Mouse (Mus musculus) limb, embryonic 14.5 days (tissue): Measurements from ENCODE around the gene Pomc. TPM values are rescaled to one million over a fixed set of nuclear protein-coding genes. Genes with fewer than 3 reads are reported as not detected.

Experiments used
- ATAC-seq: fragments of 200-750 bp; cut with Nextera tagmentation; 2 replicates; pipeline ENCODE4 v1.8.0; 2017; ENCODE audit warnings: low read depth, moderate number of reproducible peaks, moderate TSS enrichment; ENCODE audit not compliant: low FRiP score
- DNase-seq: peaks from one replicate; pipeline ENCODE4 v3.0.0-alpha.2; 2015; ENCODE audit warnings: low spot score
- H3K27ac ChIP-seq: fragments of 300-500 bp; sonication (generic); replicated peaks from 2 replicates; pipeline ENCODE4 v1.5.1; 2014; ENCODE audit warnings: low read depth, mild to moderate bottlenecking, low read length, moderate library complexity, mixed read lengths
- H3K27me3 ChIP-seq: fragments of 300-500 bp; sonication (generic); 2 replicates; pipeline ENCODE4 v1.6.1; 2014; ENCODE audit warnings: low read length, mixed read lengths; ENCODE audit not compliant: control insufficient read depth, insufficient read depth
- H3K36me3 ChIP-seq: fragments of 300-500 bp; sonication (generic); 2 replicates; pipeline ENCODE4 v1.6.1; 2014; ENCODE audit warnings: mild to moderate bottlenecking, low read length, moderate library complexity, mixed read lengths; ENCODE audit not compliant: control insufficient read depth, insufficient read depth
- H3K4me1 ChIP-seq: fragments of 300-500 bp; sonication (generic); 2 replicates; pipeline ENCODE4 v1.6.1; 2014; ENCODE audit warnings: antibody characterized with exemption, low read length, mixed read lengths; ENCODE audit not compliant: control insufficient read depth, insufficient read depth
- H3K4me2 ChIP-seq: fragments of 300-500 bp; sonication (generic); replicated peaks from 2 replicates; pipeline ENCODE4 v1.6.1; 2014; ENCODE audit warnings: low read depth, mild to moderate bottlenecking, low read length, moderate library complexity; ENCODE audit not compliant: severe bottlenecking
- H3K4me3 ChIP-seq: fragments of 300-500 bp; sonication (generic); replicated peaks from 2 replicates; pipeline ENCODE4 v1.5.1; 2014; ENCODE audit warnings: low read length
- H3K9ac ChIP-seq: fragments of 300-500 bp; sonication (generic); 2 replicates; pipeline ENCODE4 v1.6.1; 2014; ENCODE audit warnings: mild to moderate bottlenecking, low read depth, low read length, moderate library complexity; ENCODE audit not compliant: severe bottlenecking
- H3K9me3 ChIP-seq: fragments of 300-500 bp; sonication (generic); 2 replicates; pipeline ENCODE4 v1.6.1; 2016; ENCODE audit warnings: low read length; ENCODE audit not compliant: control insufficient read depth
- POLR2A ChIP-seq: fragments of 200-500 bp; IDR thresholded peaks from 2 replicates; pipeline ENCODE4 v1.8.0; 2012; ENCODE audit warnings: inconsistent platforms, mild to moderate bottlenecking, moderate library complexity, borderline replicate concordance; ENCODE audit not compliant: insufficient read depth, insufficient read length; ENCODE audit errors: extremely low read depth
- WGBS: fragments of 180-500 bp; shearing (Covaris S2); extraction: QIAGEN DNeasy Blood & Tissue Kit; methylation state at CpG from one replicate; pipeline ENCODE4 v1.1.7; 2014; 5-methylcytosine and 5-hydroxymethylcytosine counted together
- polyA plus RNA-seq, 2 experiments: library from polyadenylated mRNA; depleted of rRNA in 1 of 2; stranded (reverse) in 1 of 2; unstranded in 1 of 2; fragments of >200 nt; fragmentation: Nextera tagmentation in 1 of 2; extraction: Ambion mirVana in 1 of 2; gene quantifications; 2 replicates each; pipeline versions ENCODE4 v1.2.1 to v1.2.3; 2012 to 2014

Gene Pomc
- polyA plus RNA-seq, 2 experiments = 2.5 to 2.6 TPM

DNA sequence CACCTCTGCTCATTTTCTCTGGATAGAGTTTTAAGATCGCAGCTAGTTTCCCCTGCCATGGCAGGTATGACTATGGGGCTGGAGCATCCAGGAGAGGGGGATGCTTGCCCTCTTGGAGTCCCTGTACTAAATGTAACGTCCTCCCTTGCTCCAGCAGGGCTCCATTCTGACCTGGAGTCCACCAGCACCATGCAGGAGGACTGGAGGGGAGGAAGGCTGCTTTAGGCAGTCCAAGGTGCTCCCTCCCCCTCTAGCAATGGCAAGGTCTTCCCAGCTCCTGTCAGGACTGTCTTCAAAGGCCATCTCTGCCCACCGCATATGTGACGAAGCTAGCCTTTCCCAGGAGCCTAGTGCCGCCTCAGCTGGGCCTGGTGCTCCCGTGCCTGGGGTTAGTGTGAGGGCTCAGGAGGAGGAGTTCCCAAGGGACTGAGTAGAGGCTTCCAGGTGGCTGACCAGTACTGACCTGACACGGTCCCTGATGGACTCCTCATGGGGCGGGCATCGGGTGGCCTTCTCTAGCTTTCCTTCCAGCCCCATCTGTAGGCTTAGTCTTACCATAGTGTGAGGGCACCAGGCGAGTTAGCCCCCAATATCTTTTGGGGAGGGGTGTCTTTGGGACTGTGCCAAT lies 44.2 kb upstream of the Pomc start:
- H3K9me3 ChIP-seq = no peaks in the 10 kb centered on the region
- no peak for DNase-seq
- no peak overlapping the region for H3K4me3 ChIP-seq
- no peaks in the 10 kb centered on the region for H3K4me1 ChIP-seq
- no peak overlapping the region for H3K4me2 ChIP-seq
- ATAC-seq = no peak
- TF ChIP-seq POLR2A = no peak
- H3K36me3 ChIP-seq = peaks cover 69% of the 10 kb centered on the region
- no peak overlapping the region for H3K27ac ChIP-seq
- no peak overlapping the region for H3K9ac ChIP-seq
- no peaks in the 10 kb centered on the region for H3K27me3 ChIP-seq
- WGBS = 56% methylated on average over 9 of the region's 10 CpGs

DNA sequence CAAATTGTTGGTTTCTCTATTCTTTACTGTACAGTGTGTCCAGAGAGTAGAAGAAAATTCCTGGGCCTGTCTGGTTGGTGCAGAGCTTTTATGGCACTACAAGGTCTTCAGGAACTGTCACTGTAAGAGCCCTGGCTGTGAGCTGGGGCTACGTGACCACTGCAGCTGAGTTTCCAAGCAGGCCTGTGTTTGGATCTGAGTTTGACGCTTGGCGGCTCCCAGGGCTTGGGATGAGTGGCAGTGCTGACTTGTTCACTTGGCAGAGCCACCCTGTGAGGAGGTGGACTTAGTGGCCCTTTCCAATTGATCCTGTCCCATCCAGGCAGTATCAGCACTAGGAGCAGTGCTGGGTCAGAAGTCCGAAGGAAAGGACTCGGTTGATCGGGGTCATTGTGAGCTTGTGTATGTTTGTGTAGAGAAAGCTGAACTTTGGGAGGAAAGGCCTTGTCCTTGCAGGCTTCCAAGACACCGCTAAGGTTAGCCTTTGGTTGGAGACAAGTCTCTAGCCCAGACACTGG lies 42.9 kb upstream of the Pomc start:
- Histone ChIP-seq H3K4me2 (no peak overlapping the region), H3K4me1 (no peaks in the 10 kb centered on the region), H3K9me3 (no peaks in the 10 kb centered on the region), H3K9ac (no peak overlapping the region), H3K27ac (no peak overlapping the region), H3K4me3 (no peak overlapping the region), H3K36me3 (peaks cover 56% of the 10 kb centered on the region), H3K27me3 (no peaks in the 10 kb centered on the region)
- DNase-seq = no peak
- ATAC-seq = no peak
- no peak for TF ChIP-seq POLR2A
- WGBS = 91% methylated on average over 7 of the region's 7 CpGs

DNA sequence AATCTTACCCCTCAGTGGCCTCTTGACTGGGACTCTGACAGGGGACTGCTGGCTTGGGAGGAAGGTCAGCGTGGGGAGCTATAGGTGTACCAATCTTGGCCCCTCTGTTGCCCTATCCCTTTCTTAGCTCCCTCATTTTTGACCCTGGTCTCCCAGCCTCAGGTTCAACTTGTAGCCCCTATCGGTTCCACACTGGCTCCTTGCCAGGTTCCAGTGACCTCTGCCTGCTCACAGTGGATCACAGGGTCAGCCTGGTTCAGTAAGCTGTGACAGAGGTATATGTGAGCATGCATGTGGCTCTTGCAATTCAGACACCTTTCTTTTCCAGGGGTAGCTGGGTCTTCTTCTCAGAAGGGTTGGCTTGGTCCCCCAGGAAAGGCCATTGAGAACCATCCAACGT lies 38.9 kb upstream of the Pomc start:
- ATAC-seq (no peak), DNase-seq (no peak)
- no peaks in the 10 kb centered on the region for H3K9me3 ChIP-seq
- no peak for TF ChIP-seq POLR2A
- no peak overlapping the region for H3K4me2 ChIP-seq
- 84% methylated on average over 3 of the region's 3 CpGs for WGBS
- no peaks in the 10 kb centered on the region for H3K27me3 ChIP-seq
- no peak overlapping the region for H3K4me3 ChIP-seq
- H3K27ac ChIP-seq = no peak overlapping the region
- H3K4me1 ChIP-seq = no peaks in the 10 kb centered on the region
- H3K36me3 ChIP-seq = peaks cover 19% of the 10 kb centered on the region
- H3K9ac ChIP-seq = no peak overlapping the region

DNA sequence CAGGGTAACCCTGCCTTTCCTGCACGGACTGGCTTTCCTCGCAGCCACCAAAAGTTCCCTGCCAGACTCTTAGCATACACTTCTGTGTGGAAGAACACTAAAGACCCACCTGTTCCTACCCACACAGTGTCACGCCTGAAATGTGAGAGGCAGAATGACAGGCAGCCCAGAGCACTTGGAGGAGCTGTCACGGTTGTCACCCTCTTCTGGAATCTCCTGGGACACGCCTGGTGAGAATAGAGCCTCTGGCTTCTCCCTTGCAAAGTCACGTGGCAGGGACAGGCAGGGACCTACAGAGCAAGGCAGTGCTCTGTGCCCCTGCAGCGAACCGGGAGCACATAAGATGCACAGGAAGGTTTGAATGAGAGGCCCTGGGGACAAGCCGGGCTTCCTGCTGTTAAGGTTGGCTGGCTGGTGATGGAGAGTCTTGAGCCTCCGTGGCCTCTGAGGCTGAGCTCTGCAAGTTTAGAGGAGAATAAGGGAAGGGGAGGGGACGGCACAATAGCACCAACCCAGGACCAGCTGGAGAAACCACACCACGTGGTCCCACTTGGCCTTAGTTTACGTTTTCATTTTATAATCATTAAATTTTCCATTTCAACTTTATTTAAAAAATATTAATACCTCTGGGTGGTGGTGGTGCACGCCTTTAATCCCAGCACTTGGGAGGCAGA lies 36.9 kb upstream of the Pomc start:
- no peak for TF ChIP-seq POLR2A
- ATAC-seq (peak; percentile 16; the same call in 1 of the 2 replicates), DNase-seq (no peak)
- H3K9me3 ChIP-seq = no peaks in the 10 kb centered on the region
- peaks cover 6% of the 10 kb centered on the region for H3K36me3 ChIP-seq
- no peaks in the 10 kb centered on the region for H3K4me1 ChIP-seq
- H3K9ac ChIP-seq = 0 out of 2 replicates have a peak overlapping the region, but pooled peaks have one; percentile 12
- WGBS = 22% methylated on average over 14 of the region's 14 CpGs
- no peaks in the 10 kb centered on the region for H3K27me3 ChIP-seq
- H3K4me2 ChIP-seq = no peak overlapping the region
- no peak overlapping the region for H3K27ac ChIP-seq
- H3K4me3 ChIP-seq = no peak overlapping the region

DNA sequence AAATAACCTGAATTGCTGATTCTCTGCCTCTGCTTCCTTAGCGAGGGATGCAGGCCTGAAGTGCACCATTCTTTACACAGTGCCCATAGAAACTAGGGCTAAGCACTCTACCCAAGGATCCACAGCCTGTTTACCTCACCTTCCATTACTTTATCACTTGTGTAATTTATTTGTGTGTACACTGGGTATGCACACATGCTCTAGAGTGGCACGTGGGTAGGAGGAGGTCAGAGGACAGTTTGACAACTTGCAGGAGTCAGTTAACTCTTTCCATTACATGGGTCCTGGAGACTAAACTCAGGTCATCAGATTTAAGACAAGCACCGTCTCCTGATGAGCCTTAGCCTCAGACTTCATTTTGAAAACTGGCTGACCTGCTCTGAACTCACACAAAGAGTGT lies 36.2 kb upstream of the Pomc start:
- peaks cover 6% of the 10 kb centered on the region for H3K36me3 ChIP-seq
- no peak overlapping the region for H3K4me3 ChIP-seq
- DNase-seq (no peak), ATAC-seq (no peak)
- H3K9ac ChIP-seq = no peak overlapping the region
- no peak overlapping the region for H3K27ac ChIP-seq
- H3K9me3 ChIP-seq = no peaks in the 10 kb centered on the region
- no peak overlapping the region for H3K4me2 ChIP-seq
- H3K4me1 ChIP-seq = no peaks in the 10 kb centered on the region
- WGBS = 59% methylated on average over 3 of the region's 3 CpGs
- H3K27me3 ChIP-seq = no peaks in the 10 kb centered on the region
- TF ChIP-seq POLR2A = no peak
